Mouse (Mus musculus) neural tube, embryonic 14.5 days (tissue): ENCODE measurements at regions not wholly inside any gene's neighbourhood (a gene's known extent, or its start where the extent isn't known, plus 50 kb on each side); places are given as distances from the start of the nearest gene placed in this dataset.

Source experiments
- ATAC-seq: fragments of 200-750 bp; cut with Nextera tagmentation; 2 replicates; pipeline ENCODE4 v1.8.0; 2017; ENCODE audit warnings: low read depth, mild to moderate bottlenecking, moderate TSS enrichment, moderate library complexity
- H3K27ac ChIP-seq: fragments of 300-500 bp; sonication (generic); 2 replicates; pipeline ENCODE4 v1.5.1; 2014; ENCODE audit warnings: low read depth, mild to moderate bottlenecking, control low read depth, low read length, moderate library complexity, mixed read lengths
- H3K27me3 ChIP-seq: fragments of 300-500 bp; sonication (generic); 2 replicates; pipeline ENCODE4 v1.6.1; 2014; ENCODE audit warnings: low read length; ENCODE audit not compliant: control insufficient read depth, insufficient read depth
- H3K36me3 ChIP-seq: fragments of 300-500 bp; sonication (generic); 2 replicates; pipeline ENCODE4 v1.6.1; 2014; ENCODE audit warnings: low read length, mixed read lengths; ENCODE audit not compliant: control insufficient read depth, insufficient read depth
- H3K4me1 ChIP-seq: fragments of 300-500 bp; sonication (generic); 2 replicates; pipeline ENCODE4 v1.6.1; 2014; ENCODE audit warnings: low read length; ENCODE audit not compliant: control insufficient read depth, insufficient read depth
- H3K4me2 ChIP-seq: fragments of 300-500 bp; sonication (generic); 2 replicates; pipeline ENCODE4 v1.6.1; 2014; ENCODE audit warnings: mild to moderate bottlenecking, low read depth, low read length, control low read depth
- H3K4me3 ChIP-seq: fragments of 300-500 bp; sonication (generic); 2 replicates; pipeline ENCODE4 v1.5.1; 2014; ENCODE audit warnings: low read depth, low read length, control low read depth, mixed read lengths
- H3K9ac ChIP-seq: fragments of 300-500 bp; sonication (generic); replicated peaks from 2 replicates; pipeline ENCODE4 v1.6.1; 2014; ENCODE audit warnings: low read depth, mild to moderate bottlenecking, control low read depth, low read length, mixed read lengths
- H3K9me3 ChIP-seq: fragments of 300-500 bp; sonication (generic); 2 replicates; pipeline ENCODE4 v1.6.1; 2016; ENCODE audit warnings: low read length; ENCODE audit not compliant: control insufficient read depth
- WGBS: fragments of 180-500 bp; shearing (Covaris S2); extraction: QIAGEN DNeasy Blood & Tissue Kit; methylation state at CpG from one replicate; pipeline ENCODE4 v1.1.7; 2014; 5-methylcytosine and 5-hydroxymethylcytosine counted together

GRCm38 (mm10) chr2:78173784-78174183, 227.6 kb upstream of the Cwc22 start:
- no peak overlapping the region for H3K9ac ChIP-seq
- H3K9me3 ChIP-seq, result no peaks in the 10 kb centered on the region
- no peak overlapping the region for H3K4me2 ChIP-seq
- no peaks in the 10 kb centered on the region for H3K36me3 ChIP-seq
- no peak overlapping the region for H3K4me3 ChIP-seq
- H3K4me1 ChIP-seq, result no peaks in the 10 kb centered on the region
- ATAC-seq, result no peak
- no peak overlapping the region for H3K27ac ChIP-seq
- no peaks in the 10 kb centered on the region for H3K27me3 ChIP-seq
- 81% methylated on average over 4 of the region's 4 CpGs for WGBS

- no peak overlapping the region for H3K4me2 ChIP-seq
- no peaks in the 10 kb centered on the region for H3K9me3 ChIP-seq
- H3K36me3 ChIP-seq, result no peaks in the 10 kb centered on the region
- no peak for ATAC-seq
- H3K9ac ChIP-seq, result no peak overlapping the region
- WGBS, result 72% methylated on average over 4 of the region's 4 CpGs
- H3K27me3 ChIP-seq, result no peaks in the 10 kb centered on the region
- no peaks in the 10 kb centered on the region for H3K4me1 ChIP-seq
- H3K4me3 ChIP-seq, result no peak overlapping the region
- H3K27ac ChIP-seq, result no peak overlapping the region
Observed at GRCm38 (mm10) chr2:78172819-78173218, 226.6 kb upstream of the Cwc22 start.

GRCm38 (mm10) chr2:78170162-78170747, 224.1 kb upstream of the Cwc22 start:
- Histone ChIP-seq H3K4me3 (no peak overlapping the region), H3K9me3 (no peaks in the 10 kb centered on the region), H3K4me2 (no peak overlapping the region), H3K27ac (no peak overlapping the region), H3K36me3 (no peaks in the 10 kb centered on the region), H3K9ac (no peak overlapping the region), H3K4me1 (no peaks in the 10 kb centered on the region), H3K27me3 (no peaks in the 10 kb centered on the region)
- no peak; the same call in 1 of the 2 replicates for ATAC-seq
- WGBS, result 62% methylated on average over 6 of the region's 6 CpGs

- no peaks in the 10 kb centered on the region for H3K36me3 ChIP-seq
- H3K27me3 ChIP-seq, result no peaks in the 10 kb centered on the region
- ATAC-seq, result no peak
- no peak overlapping the region for H3K9ac ChIP-seq
- H3K4me3 ChIP-seq, result no peak overlapping the region
- no peak overlapping the region for H3K27ac ChIP-seq
- no peaks in the 10 kb centered on the region for H3K9me3 ChIP-seq
- WGBS, result 87% methylated on average over 13 of the region's 13 CpGs
- H3K4me2 ChIP-seq, result no peak overlapping the region
- no peaks in the 10 kb centered on the region for H3K4me1 ChIP-seq
Observed at GRCm38 (mm10) chr2:78165429-78165828, 219.3 kb upstream of the Cwc22 start.

GRCm38 (mm10) chr2:78159877-78160485, 213.8 kb upstream of the Cwc22 start:
- no peak overlapping the region for H3K4me3 ChIP-seq
- H3K27me3 ChIP-seq, result no peaks in the 10 kb centered on the region
- no peak overlapping the region for H3K9ac ChIP-seq
- no peak overlapping the region for H3K4me2 ChIP-seq
- peak; percentile 82 for ATAC-seq
- no peaks in the 10 kb centered on the region for H3K4me1 ChIP-seq
- no peaks in the 10 kb centered on the region for H3K36me3 ChIP-seq
- H3K9me3 ChIP-seq, result no peaks in the 10 kb centered on the region
- no peak overlapping the region; the same call in 1 of the 2 replicates for H3K27ac ChIP-seq
- 56% methylated on average over 3 of the region's 3 CpGs for WGBS

GRCm38 (mm10) chr2:78110335-78110734, 164.2 kb upstream of the Cwc22 start:
- ATAC-seq, result no peak
- H3K9ac ChIP-seq, result no peak overlapping the region
- H3K4me3 ChIP-seq, result no peak overlapping the region
- H3K27me3 ChIP-seq, result no peaks in the 10 kb centered on the region
- H3K36me3 ChIP-seq, result no peaks in the 10 kb centered on the region
- H3K9me3 ChIP-seq, result no peaks in the 10 kb centered on the region
- no peaks in the 10 kb centered on the region for H3K4me1 ChIP-seq
- no peak overlapping the region for H3K27ac ChIP-seq
- WGBS, result 85% methylated on average over 3 of the region's 3 CpGs
- no peak overlapping the region for H3K4me2 ChIP-seq

GRCm38 (mm10) chr2:78095536-78095935, 149.4 kb upstream of the Cwc22 start:
- WGBS, result 82% methylated on average over 2 of the region's 2 CpGs
- Histone ChIP-seq H3K9ac (no peak overlapping the region), H3K27me3 (no peaks in the 10 kb centered on the region), H3K27ac (no peak overlapping the region), H3K4me2 (no peak overlapping the region), H3K36me3 (no peaks in the 10 kb centered on the region), H3K9me3 (no peaks in the 10 kb centered on the region), H3K4me3 (no peak overlapping the region), H3K4me1 (no peaks in the 10 kb centered on the region)
- ATAC-seq, result no peak

- no peaks in the 10 kb centered on the region for H3K9me3 ChIP-seq
Observed at GRCm38 (mm10) chr2:78094921-78095320, 148.7 kb upstream of the Cwc22 start.

GRCm38 (mm10) chr2:78064321-78065037, 118.3 kb upstream of the Cwc22 start:
- no peak overlapping the region for H3K9ac ChIP-seq
- no peak overlapping the region for H3K4me3 ChIP-seq
- ATAC-seq, result peak; percentile 38; the same call in 1 of the 2 replicates
- H3K36me3 ChIP-seq, result no peaks in the 10 kb centered on the region
- H3K9me3 ChIP-seq, result no peaks in the 10 kb centered on the region
- no peaks in the 10 kb centered on the region for H3K27me3 ChIP-seq
- no peak overlapping the region for H3K27ac ChIP-seq
- 21% methylated on average over 16 of the region's 16 CpGs for WGBS
- no peak overlapping the region for H3K4me2 ChIP-seq
- H3K4me1 ChIP-seq, result 0 out of 2 replicates have a peak, but pooled peaks cover 4% of the 10 kb centered on the region

More at GRCm38 (mm10) chr2:78094921-78095320, 148.7 kb upstream of the Cwc22 start:
- no peak overlapping the region for H3K9ac ChIP-seq
- H3K27ac ChIP-seq, result no peak overlapping the region
- H3K27me3 ChIP-seq, result no peaks in the 10 kb centered on the region
- no peak overlapping the region for H3K4me2 ChIP-seq
- ATAC-seq, result no peak
- H3K4me1 ChIP-seq, result no peaks in the 10 kb centered on the region
- no peak overlapping the region for H3K4me3 ChIP-seq
- no peaks in the 10 kb centered on the region for H3K36me3 ChIP-seq
